In genomic region chr4:150162561-150163169, GRCm38 (mm10) we compare ENCODE assay signal across 1 mouse cellular context.
TF ChIP-seq lines count a peak whose summit lies in the region.

No protein-coding gene starts in this region.

TF ChIP-seq in MEL, 35 proteins besides CTCF, POLR2A, EP300 and RAD21 (continued from another document):
- no peak for TF ChIP-seq MYB (IDR thresholded peaks at IDR 0.05; ENCODE audit: low read depth, low read length)
